Mouse (Mus musculus): ENCODE data around the gene Blnk.

Blnk gene

GRCm38 (mm10) chr19:40994057-40994585 lies at the start of gene Blnk:
Gene Blnk (minus strand): TSS chr19:40994535.
- no peak for DNase-seq

- no peak for DNase-seq
These were observed 44.8 kb upstream of the Blnk start for GRCm38 (mm10) chr19:41039110-41039509.

GRCm38 (mm10) chr19:41035809-41036551 lies 41.6 kb upstream of the Blnk start:
- no peak for DNase-seq

- DNase-seq = no peak
These were observed 37.5 kb upstream of the Blnk start for GRCm38 (mm10) chr19:41031869-41032268.

- no peak for DNase-seq
These were observed 36.7 kb upstream of the Blnk start for GRCm38 (mm10) chr19:41031009-41031408.

- DNase-seq = no peak
These were observed 35.8 kb upstream of the Blnk start for GRCm38 (mm10) chr19:41030161-41030560.

GRCm38 (mm10) chr19:41029219-41029618 lies 34.9 kb upstream of the Blnk start, which contains the start of gene Dntt:
Gene Dntt (plus strand): TSS chr19:41029275.
- DNase-seq = no peak

- DNase-seq = no peak
These were observed 33.3 kb upstream of the Blnk start for GRCm38 (mm10) chr19:41027601-41028000.

- DNase-seq = no peak
These were observed 32.7 kb upstream of the Blnk start for GRCm38 (mm10) chr19:41027024-41027423.

GRCm38 (mm10) chr19:41026551-41026950 lies 32.2 kb upstream of the Blnk start:
- DNase-seq = no peak

- DNase-seq = no peak
These were observed 27.9 kb upstream of the Blnk start for GRCm38 (mm10) chr19:41022244-41022643.

GRCm38 (mm10) chr19:41020537-41020936 lies 26.2 kb upstream of the Blnk start:
- no peak for DNase-seq

- no peak for DNase-seq
These were observed 24.9 kb upstream of the Blnk start for GRCm38 (mm10) chr19:41019164-41019675.

GRCm38 (mm10) chr19:41015951-41016716 lies 21.8 kb upstream of the Blnk start:
- peak; percentile 24 to 42 for DNase-seq

- DNase-seq = no peak
These were observed 19.7 kb upstream of the Blnk start for GRCm38 (mm10) chr19:41014003-41014402.

- DNase-seq = no peak
These were observed 19.3 kb upstream of the Blnk start for GRCm38 (mm10) chr19:41013591-41013990.

- no peak for DNase-seq
These were observed 17.3 kb upstream of the Blnk start for GRCm38 (mm10) chr19:41011676-41012075.

- no peak for DNase-seq
These were observed 14.5 kb upstream of the Blnk start for GRCm38 (mm10) chr19:41008674-41009395.

- no peak for DNase-seq
These were observed 13.4 kb upstream of the Blnk start for GRCm38 (mm10) chr19:41007733-41008132.

- DNase-seq = no peak
These were observed 13.0 kb upstream of the Blnk start for GRCm38 (mm10) chr19:41007326-41007725.

- DNase-seq = no peak
These were observed 12.3 kb upstream of the Blnk start for GRCm38 (mm10) chr19:41006621-41007020.

GRCm38 (mm10) chr19:41003694-41004315 lies 9.5 kb upstream of the Blnk start:
- no peak for DNase-seq
